ENCODE assay signal across 10 mouse cellular contexts in the genomic region with DNA sequence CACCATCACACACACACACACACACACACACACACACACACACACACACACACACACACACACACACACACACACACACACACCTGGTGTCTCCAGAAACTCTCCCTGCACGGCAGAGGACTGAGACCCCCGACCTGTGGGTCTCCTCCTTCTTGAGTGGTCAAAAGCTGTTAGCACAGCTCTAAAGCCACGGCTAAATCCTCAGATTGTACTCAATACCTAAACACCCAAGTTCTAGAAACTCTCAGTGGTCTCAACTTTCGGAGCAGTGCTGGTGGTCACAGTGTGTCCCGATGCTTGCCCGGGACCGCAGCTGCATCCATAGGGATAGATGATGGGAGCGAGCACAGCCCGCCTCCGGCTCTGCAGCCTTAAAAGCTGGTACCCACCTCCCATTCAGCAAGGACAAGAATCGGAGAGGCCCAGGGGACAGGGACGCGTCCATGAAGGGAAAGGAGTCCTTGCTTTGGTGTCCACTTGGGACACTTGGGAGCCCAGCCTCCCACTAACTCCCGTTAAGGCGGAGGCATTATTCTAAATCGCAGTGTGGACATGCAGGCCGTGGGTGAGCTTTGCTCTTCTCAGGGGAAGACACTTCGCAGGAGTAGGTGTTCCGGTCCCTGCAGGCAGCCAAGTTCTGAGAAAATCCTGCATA. TPM values are rescaled to one million over a fixed set of nuclear protein-coding genes. Genes with fewer than 3 reads are reported as not detected.
DNase-seq lines count a peak whose midpoint lies in the region; ATAC-seq lines count a peak whose summit lies in the region.
"Had no signal": no experiment of that assay in that cellular context is flagged by ENCODE, and none has a peak within 500 bp of the region (broad histone marks: within the 10 kb centered on the region; RNA-seq: fewer than 3 reads in every experiment).

No protein-coding gene starts in this region.

- peaks cover 65% of the 10 kb centered on the region for H3K27me3 ChIP-seq in embryonic facial prominence, embryonic 11.5 days (ENCODE audit: control insufficient read depth, insufficient read depth, low read length)

- no peak overlapping the region; the same call in 1 of the 2 replicates for H3K4me2 ChIP-seq in embryonic facial prominence, embryonic 11.5 days (ENCODE audit: low read depth, low read length)

- H3K4me1 ChIP-seq in embryonic facial prominence, embryonic 11.5 days (ENCODE audit: control insufficient read depth, insufficient read depth, low read length), result peaks cover 18% of the 10 kb centered on the region

- DNase-seq in kidney, adult 18-20 months, result peak; percentile 12
- no peak for DNase-seq in kidney, adult 11 months
- DNase-seq in embryonic facial prominence, embryonic 11.5 days (ENCODE audit: low spot score), result peak; percentile 26
- DNase-seq in induced T-regulatory cell, adult 2 months (ENCODE audit: low read depth), result peak; percentile 44
- DNase-seq in retina, embryonic 14.5 days (ENCODE audit: low spot score), result peak; percentile 52
- DNase-seq in ovary, postnatal 36 days (ENCODE audit: low spot score), result no peak
- no peak for DNase-seq in adrenal gland, postnatal 25 days
- no peak for DNase-seq in MN1 (ENCODE audit: low spot score)

- H3K9me3 ChIP-seq in embryonic facial prominence, embryonic 11.5 days (replicated peaks; ENCODE audit: control insufficient read depth, low read length), result no peaks in the 10 kb centered on the region
- H3K9me3 ChIP-seq: lung, embryonic 15.5 days had no signal

- H3K27ac ChIP-seq in embryonic facial prominence, embryonic 11.5 days (replicated peaks; ENCODE audit: low read depth, low read length), result no peak overlapping the region
- H3K27ac ChIP-seq: lung, embryonic 15.5 days had no signal

- no peak overlapping the region for H3K4me3 ChIP-seq in embryonic facial prominence, embryonic 11.5 days (ENCODE audit: low read depth, low read length)

- H3K36me3 ChIP-seq in embryonic facial prominence, embryonic 11.5 days (replicated peaks; ENCODE audit: control insufficient read depth, insufficient read depth, low read depth, low read length), result no peaks in the 10 kb centered on the region
- H3K36me3 ChIP-seq: G1E; lung, embryonic 15.5 days had no signal

- WGBS in embryonic facial prominence, embryonic 11.5 days, result 2% methylated on average over 19 of the region's 19 CpGs

- H3K9ac ChIP-seq in embryonic facial prominence, embryonic 11.5 days (replicated peaks; ENCODE audit: low read length), result no peak overlapping the region
- H3K9ac ChIP-seq: lung, embryonic 15.5 days had no signal

- ATAC-seq in embryonic facial prominence, embryonic 11.5 days (replicated peaks; ENCODE audit: insufficient number of reproducible peaks, low FRiP score, low TSS enrichment, low read depth), result no peak

RNA-seq across cellular contexts. Expression of a gene that starts 2.7 kb away (rescaled TPM):
- polyA plus RNA-seq in embryonic facial prominence, embryonic 11.5 days (2014; fragmentation: Nextera tagmentation; extraction: Ambion mirVana), result 3.2 and 3.7 TPM in 2 replicates
- total RNA-seq in adrenal gland, postnatal 25 days (2021), result 5.8 and 7.5 TPM in 2 replicates
- polyA plus RNA-seq: G1E had no signal

Comparison
In these comparisons a context has a peak if more than half of its experiments do, and no peak if none do; other contexts are left out.
1. DNase-seq: peak in kidney, adult 18-20 months (single experiment), embryonic facial prominence, embryonic 11.5 days (single experiment), induced T-regulatory cell, adult 2 months (single experiment) and retina, embryonic 14.5 days (single experiment); none in kidney, adult 11 months (single experiment), ovary, postnatal 36 days (single experiment), adrenal gland, postnatal 25 days (single experiment) and MN1 (single experiment).